Comparison of ENCODE assay signal across 13 mouse cellular contexts in genomic region chr14:14348674-14349401, GRCm38 (mm10). TPM values are rescaled to one million over a fixed set of nuclear protein-coding genes. Genes with fewer than 3 reads are reported as not detected.
DNase-seq lines count a peak whose midpoint lies in the region; ATAC-seq lines count a peak whose summit lies in the region.
"Had no signal": no experiment of that assay in that cellular context is flagged by ENCODE, and none has a peak within 500 bp of the region (broad histone marks: within the 10 kb centered on the region; RNA-seq: fewer than 3 reads in every experiment).

No protein-coding gene starts in this region.

- H3K4me2 ChIP-seq in kidney, embryonic 16.5 days (replicated peaks; ENCODE audit: low read depth, low read length), result no peak overlapping the region
- H3K4me2 ChIP-seq: embryonic facial prominence, embryonic 12.5 days; liver, embryonic 13.5 days had no signal

- H3K9me3 ChIP-seq in kidney, embryonic 16.5 days (ENCODE audit: low read length), result peaks cover 73% of the 10 kb centered on the region

- H3K4me3 ChIP-seq in kidney, embryonic 16.5 days (ENCODE audit: low read length), result no peak overlapping the region
- H3K4me3 ChIP-seq: embryonic facial prominence, embryonic 12.5 days; liver, embryonic 13.5 days; myocyte had no signal

- no peak overlapping the region for H3K27ac ChIP-seq in kidney, embryonic 16.5 days (ENCODE audit: low read length)
- H3K27ac ChIP-seq: embryonic facial prominence, embryonic 12.5 days; kidney, postnatal 0 days; liver, embryonic 13.5 days had no signal

- ATAC-seq in kidney, embryonic 16.5 days (ENCODE audit: low FRiP score, low TSS enrichment), result no peak

- no peaks in the 10 kb centered on the region for H3K27me3 ChIP-seq in kidney, embryonic 16.5 days (ENCODE audit: insufficient read depth, low read length)
- H3K27me3 ChIP-seq: embryonic facial prominence, embryonic 12.5 days; liver, embryonic 13.5 days had no signal

- H3K9ac ChIP-seq in kidney, embryonic 16.5 days (replicated peaks; ENCODE audit: low read length), result no peak overlapping the region
- H3K9ac ChIP-seq: embryonic facial prominence, embryonic 12.5 days; liver, embryonic 13.5 days had no signal

- intact Hi-C loops in left cerebral cortex, postnatal 36 days (cut with DNase I), result no loop called here

- H3K4me1 ChIP-seq in kidney, embryonic 16.5 days (ENCODE audit: insufficient read depth, low read length), result peaks cover 2% of the 10 kb centered on the region; the same call in 1 of the 2 replicates
- H3K4me1 ChIP-seq: embryonic facial prominence, embryonic 12.5 days had no signal

- WGBS in kidney, embryonic 16.5 days, result 96% methylated on average over 26 of the region's 26 CpGs

- DNase-seq in adrenal gland, adult 2 months, result peak; percentile 25
- no peak for DNase-seq in adrenal gland, postnatal 36 days
- DNase-seq in kidney, postnatal 14 days, result peak; percentile 9
- DNase-seq in ES-CJ7 (ENCODE audit: low read depth, low spot score), result peak; percentile 25
- DNase-seq in left cerebral cortex, postnatal 36 days (ENCODE audit: low spot score in 2 of 2), result peak; percentile 13
- DNase-seq in urinary bladder, postnatal 25 days (ENCODE audit: low spot score), result no peak
- no peak for DNase-seq in retina, embryonic 14.5 days (ENCODE audit: low spot score)
- DNase-seq: liver, embryonic 13.5 days had no signal

- peaks cover 24% of the 10 kb centered on the region; the same call in 1 of the 2 replicates for H3K36me3 ChIP-seq in kidney, embryonic 16.5 days (ENCODE audit: insufficient read depth, low read length)

RNA-seq across cellular contexts. Expression of gene Il3ra, which starts 2.8 kb away (rescaled TPM):
- total RNA-seq in adrenal gland, adult 2 months (2021), result 1 to 10 TPM; 5.1 to 9.3 TPM
- 52.7 and 64.5 TPM in 2 replicates for polyA plus RNA-seq in adrenal gland, adult 2 months (2012; rRNA removed)
- 10 to 100 TPM in 1 of 2 experiments, 1 to 10 TPM in 1; 7.2 to 11.7 TPM for total RNA-seq in adrenal gland, postnatal 36 days (2021)
- 6.9 and 7.0 TPM in 2 replicates for polyA plus RNA-seq in kidney, embryonic 16.5 days (2015; fragmentation: Nextera tagmentation; extraction: Ambion mirVana)
- total RNA-seq in left cerebral cortex, postnatal 36 days (2021), result 1 to 10 TPM; 3.6 to 3.9 TPM

RNA-seq across cellular contexts. Expression of gene Olfr31, which starts 26.2 kb away (rescaled TPM):
- not detected for total RNA-seq in adrenal gland, adult 2 months (2021)
- polyA plus RNA-seq in adrenal gland, adult 2 months (2012; rRNA removed), result not detected in 2 replicates
- total RNA-seq in adrenal gland, postnatal 36 days (2021), result not detected
- polyA plus RNA-seq in kidney, embryonic 16.5 days (2015; fragmentation: Nextera tagmentation; extraction: Ambion mirVana), result not detected in 2 replicates
- not detected for total RNA-seq in left cerebral cortex, postnatal 36 days (2021)
- total RNA-seq: heart, adult 18-20 months had no signal
- polyA plus RNA-seq: embryonic facial prominence, embryonic 12.5 days; kidney, postnatal 0 days; liver, embryonic 13.5 days had no signal

RNA-seq across cellular contexts. Expression of gene Olfr721-ps1, which starts 52.3 kb away (rescaled TPM):
- not detected for total RNA-seq in adrenal gland, adult 2 months (2021)
- not detected in 2 replicates for polyA plus RNA-seq in adrenal gland, adult 2 months (2012; rRNA removed)
- total RNA-seq in adrenal gland, postnatal 36 days (2021), result not detected
- not detected in 2 replicates for polyA plus RNA-seq in kidney, embryonic 16.5 days (2015; fragmentation: Nextera tagmentation; extraction: Ambion mirVana)
- not detected for total RNA-seq in left cerebral cortex, postnatal 36 days (2021)
- total RNA-seq: heart, adult 18-20 months had no signal
- polyA plus RNA-seq: embryonic facial prominence, embryonic 12.5 days; kidney, postnatal 0 days; liver, embryonic 13.5 days; myocyte had no signal

Comparison
In these comparisons a context has a peak if more than half of its experiments do, and no peak if none do; other contexts are left out.
1. DNase-seq: peak in adrenal gland, adult 2 months (single experiment), kidney, postnatal 14 days (single experiment), ES-CJ7 (single experiment) and left cerebral cortex, postnatal 36 days (2 of 2); none in adrenal gland, postnatal 36 days (0 of 2), urinary bladder, postnatal 25 days (single experiment) and retina, embryonic 14.5 days (single experiment).